Mouse (Mus musculus) ES-Bruce4 (cell line): ENCODE results near the gene Trpv5. TPM values are rescaled to one million over a fixed set of nuclear protein-coding genes. Genes with fewer than 3 reads are reported as not detected.

ENCODE experiments used
- H3K27ac ChIP-seq: 2 replicates; pipeline ENCODE4 v1.5.1; 2012; ENCODE audit warnings: low read length, inconsistent platforms; ENCODE audit not compliant: insufficient read depth
- H3K27me3 ChIP-seq: 2 replicates; pipeline ENCODE4 v1.6.1; 2012; ENCODE audit warnings: mild to moderate bottlenecking, low read length, inconsistent platforms; ENCODE audit not compliant: control insufficient read depth, poor library complexity, insufficient read depth, severe bottlenecking
- H3K36me3 ChIP-seq: 2 replicates; pipeline ENCODE4 v1.6.1; 2012; ENCODE audit warnings: inconsistent platforms, mild to moderate bottlenecking, low read length, moderate library complexity; ENCODE audit not compliant: control insufficient read depth, poor library complexity, insufficient read depth, severe bottlenecking
- H3K4me1 ChIP-seq: one replicate; pipeline ENCODE4 v1.8.1; 2011; ENCODE audit warnings: low read length; ENCODE audit not compliant: control insufficient read depth, insufficient read depth
- H3K4me3 ChIP-seq: 2 replicates; pipeline ENCODE4 v1.5.1; 2011; ENCODE audit warnings: low read depth, mild to moderate bottlenecking, low read length
- H3K9ac ChIP-seq: 2 replicates; pipeline ENCODE4 v1.6.1; 2012; ENCODE audit warnings: low read depth, mild to moderate bottlenecking, inconsistent platforms; ENCODE audit not compliant: poor library complexity, severe bottlenecking
- H3K9me3 ChIP-seq: replicated peaks from 2 replicates; pipeline ENCODE4 v1.6.1; 2012; ENCODE audit warnings: mild to moderate bottlenecking, low read length, inconsistent platforms; ENCODE audit not compliant: control insufficient read depth, poor library complexity, insufficient read depth, severe bottlenecking
- CTCF ChIP-seq: IDR thresholded peaks from one replicate; pipeline ENCODE4 v1.8.1; 2011; ENCODE audit warnings: low read depth, low read length
- EP300 ChIP-seq: IDR thresholded peaks from 2 replicates; pipeline ENCODE4 v1.6.1; 2011; ENCODE audit warnings: low read depth, low read length; ENCODE audit not compliant: insufficient read depth
- POLR2A ChIP-seq: IDR thresholded peaks from one replicate; pipeline ENCODE4 v1.8.1; 2011; ENCODE audit warnings: low read length; ENCODE audit not compliant: insufficient read depth
- polyA plus RNA-seq: library from polyadenylated mRNA; stranded (reverse); fragments of >200 nt; gene quantifications from 2 replicates; pipeline ENCODE4 v1.2.4, GENCODE M21; 2011; ENCODE audit warnings: low read depth; ENCODE audit not compliant: missing spikeins, insufficient read depth, insufficient read length

The Trpv5 gene
- polyA plus RNA-seq, 1 experiment, result 0.18 TPM

- TF ChIP-seq CTCF (no peak), EP300 (no peak), POLR2A (no peak)
- Histone ChIP-seq H3K27me3 (no peaks in the 10 kb centered on the region), H3K27ac (no peak overlapping the region), H3K4me3 (no peak overlapping the region), H3K4me1 (no peaks in the 10 kb centered on the region), H3K9ac (no peak overlapping the region), H3K9me3 (no peaks in the 10 kb centered on the region), H3K36me3 (no peaks in the 10 kb centered on the region)
Measured at GRCm38 (mm10) chr6:41653173-41653572, 27.4 kb downstream of the Trpv5 start.

- no peaks in the 10 kb centered on the region for H3K4me1 ChIP-seq
- H3K27ac ChIP-seq, result no peak overlapping the region
- H3K9me3 ChIP-seq, result no peaks in the 10 kb centered on the region
- H3K27me3 ChIP-seq, result no peaks in the 10 kb centered on the region; the same call in 1 of the 2 replicates
- no peak overlapping the region for H3K4me3 ChIP-seq
- no peak overlapping the region for H3K9ac ChIP-seq
- TF ChIP-seq POLR2A (no peak), EP300 (no peak), CTCF (no peak)
- H3K36me3 ChIP-seq, result no peaks in the 10 kb centered on the region
Measured at GRCm38 (mm10) chr6:41646672-41647071, 33.9 kb downstream of the Trpv5 start.

GRCm38 (mm10) chr6:41646220-41646619, 34.3 kb downstream of the Trpv5 start:
- H3K27me3 ChIP-seq, result no peaks in the 10 kb centered on the region; the same call in 1 of the 2 replicates
- H3K36me3 ChIP-seq, result no peaks in the 10 kb centered on the region
- no peak overlapping the region for H3K27ac ChIP-seq
- no peak overlapping the region for H3K9ac ChIP-seq
- no peaks in the 10 kb centered on the region for H3K9me3 ChIP-seq
- H3K4me1 ChIP-seq, result no peaks in the 10 kb centered on the region
- TF ChIP-seq EP300 (no peak), CTCF (no peak), POLR2A (no peak)
- H3K4me3 ChIP-seq, result no peak overlapping the region

- TF ChIP-seq POLR2A, result no peak
- no peak for TF ChIP-seq EP300
- no peak for TF ChIP-seq CTCF
- H3K9me3 ChIP-seq, result no peaks in the 10 kb centered on the region
- H3K36me3 ChIP-seq, result no peaks in the 10 kb centered on the region
- no peak overlapping the region for H3K27ac ChIP-seq
- H3K4me1 ChIP-seq, result no peaks in the 10 kb centered on the region
- no peaks in the 10 kb centered on the region; the same call in 1 of the 2 replicates for H3K27me3 ChIP-seq
- no peak overlapping the region for H3K4me3 ChIP-seq
- no peak overlapping the region for H3K9ac ChIP-seq
Measured at GRCm38 (mm10) chr6:41643227-41643626, 37.3 kb downstream of the Trpv5 start.

GRCm38 (mm10) chr6:41642765-41643164, 37.8 kb downstream of the Trpv5 start:
- no peaks in the 10 kb centered on the region for H3K36me3 ChIP-seq
- no peaks in the 10 kb centered on the region; the same call in 1 of the 2 replicates for H3K27me3 ChIP-seq
- H3K4me1 ChIP-seq, result no peaks in the 10 kb centered on the region
- no peak overlapping the region for H3K27ac ChIP-seq
- H3K9me3 ChIP-seq, result no peaks in the 10 kb centered on the region
- H3K4me3 ChIP-seq, result no peak overlapping the region
- TF ChIP-seq CTCF (no peak), EP300 (no peak)
- H3K9ac ChIP-seq, result no peak overlapping the region

GRCm38 (mm10) chr6:41641173-41641866, 39.2 kb downstream of the Trpv5 start:
- H3K4me3 ChIP-seq, result no peak overlapping the region
- TF ChIP-seq POLR2A (no peak), EP300 (no peak), CTCF (no peak)
- no peaks in the 10 kb centered on the region for H3K36me3 ChIP-seq
- H3K27ac ChIP-seq, result no peak overlapping the region
- no peaks in the 10 kb centered on the region; the same call in 1 of the 2 replicates for H3K27me3 ChIP-seq
- no peak overlapping the region for H3K9ac ChIP-seq
- H3K4me1 ChIP-seq, result no peaks in the 10 kb centered on the region
- H3K9me3 ChIP-seq, result no peaks in the 10 kb centered on the region
